Mouse (Mus musculus) adrenal gland, postnatal 4 days (tissue): ENCODE measurements at regions not wholly inside any gene's neighbourhood (a gene's known extent, or its start where the extent isn't known, plus 50 kb on each side); places are given as distances from the start of the nearest gene placed in this dataset.

Experiments
- DNase-seq, 2 experiments: peaks; one replicate each; pipeline ENCODE4 v3.0.0; 2021 to 2022; ENCODE audit warnings: low spot score in 2 of 2, mixed read lengths in 2 of 2

GRCm38 (mm10) chr4:69197577-69197976, 243.4 kb upstream of the Brinp1 start:
- no peak for DNase-seq

GRCm38 (mm10) chr4:69196094-69196493, 241.9 kb upstream of the Brinp1 start:
- no peak for DNase-seq

- DNase-seq: peak; percentile 5 to 25
Measured at GRCm38 (mm10) chr4:69195645-69196044, 241.4 kb upstream of the Brinp1 start.
